Mouse (Mus musculus) spleen, postnatal 10 days (tissue): Measurements from ENCODE around the gene Slc10a7.
"Not testable (repeated sequence)": the region's sequence is repeated elsewhere in the genome, so short reads cannot be mapped to it uniquely, and the experiment has no call there.

Experiments used
- DNase-seq, 2 experiments: peaks; one replicate each; pipeline ENCODE4 v3.0.0; 2021 to 2022; ENCODE audit warnings: low spot score in 2 of 2

Gene Slc10a7

GRCm38 (mm10) chr8:78509273-78510031 is at the start of gene Slc10a7:
Slc10a7 (plus strand) TSS chr8:78509346.
- DNase-seq, result peak; percentile 77 to 89

- no peak for DNase-seq
These were observed 45.2 kb upstream of the Slc10a7 start for GRCm38 (mm10) chr8:78463941-78464340.

GRCm38 (mm10) chr8:78467889-78468288 is 41.3 kb upstream of the Slc10a7 start:
- no peak for DNase-seq

DNA sequence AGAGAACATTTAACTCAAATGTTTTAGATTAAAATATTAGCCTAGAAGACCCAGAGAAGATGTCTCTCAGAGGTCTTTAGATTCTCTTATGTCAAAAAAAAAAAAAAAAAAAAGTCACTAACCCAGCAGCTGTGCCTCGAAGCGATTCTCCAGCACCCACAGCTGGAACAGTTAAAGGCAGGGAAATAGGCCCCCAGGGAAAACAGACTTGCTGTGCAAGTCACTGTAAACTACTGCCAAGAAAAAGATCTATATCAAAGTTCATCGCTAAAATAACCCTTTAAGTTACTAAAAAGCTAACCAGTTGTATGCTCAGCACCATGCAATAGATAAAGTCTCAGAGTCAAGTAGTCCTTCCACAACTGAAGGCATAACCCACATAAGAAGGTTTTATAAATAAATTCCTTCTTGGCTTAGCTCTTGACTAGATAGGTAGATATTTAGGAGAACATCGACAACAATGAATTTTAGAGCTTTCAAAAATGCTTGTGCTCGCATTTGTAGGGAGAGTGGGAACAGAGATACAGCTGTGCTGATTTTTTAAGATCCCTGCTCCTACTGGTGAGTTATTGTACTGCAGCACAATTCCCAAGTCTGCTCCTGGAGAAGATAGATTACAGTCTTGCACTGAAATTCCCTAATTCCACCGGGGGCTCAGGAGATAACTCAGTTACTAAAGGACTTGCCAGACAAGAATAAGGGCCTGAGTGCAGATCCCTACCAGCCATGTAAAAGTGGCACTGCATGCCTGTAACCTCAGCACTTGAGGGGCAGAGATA is 31.9 kb upstream of the Slc10a7 start:
- no peak for DNase-seq

- DNase-seq, result no peak
These were observed 19.4 kb upstream of the Slc10a7 start for GRCm38 (mm10) chr8:78489733-78490132.

- DNase-seq, result no peak
These were observed 16.1 kb upstream of the Slc10a7 start for GRCm38 (mm10) chr8:78493031-78493430.

DNA sequence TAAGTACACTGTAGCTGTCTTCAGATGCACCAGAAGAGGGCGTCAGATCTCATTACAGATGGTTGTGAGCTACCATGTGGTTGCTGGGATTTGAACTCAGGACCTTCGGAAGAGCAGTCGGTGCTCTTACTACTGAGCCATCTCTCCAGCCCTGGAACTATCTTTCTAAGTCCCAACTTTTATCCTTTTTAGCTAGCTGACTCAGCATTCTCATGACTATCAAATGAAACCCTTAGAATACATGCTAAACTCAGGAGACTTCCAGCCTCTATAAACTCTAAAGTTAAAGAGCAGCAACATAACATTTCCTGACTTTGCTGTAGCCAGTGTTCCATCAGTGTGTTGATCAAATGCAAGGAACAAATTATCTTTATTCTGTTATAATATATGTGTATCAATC is 12.9 kb upstream of the Slc10a7 start:
- not testable (repeated sequence) for DNase-seq

- DNase-seq, result no peak
These were observed 6.4 kb upstream of the Slc10a7 start for GRCm38 (mm10) chr8:78502706-78503105.

DNA sequence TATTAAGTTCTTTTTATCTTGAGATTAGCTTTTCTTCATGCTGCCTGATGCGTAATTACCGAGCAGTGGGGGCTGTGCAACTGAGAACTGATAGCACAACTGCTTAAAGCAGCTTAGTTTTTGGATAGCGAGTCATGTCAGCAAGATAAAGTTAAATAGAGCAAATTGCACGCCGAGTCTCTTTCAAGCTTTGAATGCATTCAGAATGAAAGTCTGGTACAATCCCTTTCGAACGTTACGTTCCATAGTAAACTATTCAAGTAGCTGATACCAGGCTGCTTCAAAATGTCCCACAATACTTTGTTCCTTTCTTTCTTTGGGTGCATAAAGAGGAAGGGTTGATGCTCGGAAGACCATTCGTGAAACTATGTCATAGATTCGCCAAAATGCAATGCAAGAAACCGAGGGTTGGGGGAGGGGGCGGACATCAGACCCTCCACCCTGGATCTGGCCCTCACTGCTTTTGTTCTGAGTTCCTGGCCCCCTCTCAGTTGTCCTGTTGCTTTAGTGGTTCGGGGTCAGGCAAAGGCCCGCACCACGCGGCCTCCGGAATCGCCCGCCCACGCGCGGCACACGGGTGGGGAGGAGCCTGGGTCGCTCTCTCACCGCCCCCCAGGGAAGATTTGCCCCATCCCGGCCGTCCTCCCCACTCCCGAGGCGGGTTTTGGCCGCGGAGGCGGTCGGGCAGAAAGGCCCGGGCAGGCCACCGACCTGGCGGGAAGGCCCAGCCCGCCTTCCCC is 997 bp upstream of the Slc10a7 start:
- peak in 1 of 2 experiments; percentile 65 for DNase-seq

DNA sequence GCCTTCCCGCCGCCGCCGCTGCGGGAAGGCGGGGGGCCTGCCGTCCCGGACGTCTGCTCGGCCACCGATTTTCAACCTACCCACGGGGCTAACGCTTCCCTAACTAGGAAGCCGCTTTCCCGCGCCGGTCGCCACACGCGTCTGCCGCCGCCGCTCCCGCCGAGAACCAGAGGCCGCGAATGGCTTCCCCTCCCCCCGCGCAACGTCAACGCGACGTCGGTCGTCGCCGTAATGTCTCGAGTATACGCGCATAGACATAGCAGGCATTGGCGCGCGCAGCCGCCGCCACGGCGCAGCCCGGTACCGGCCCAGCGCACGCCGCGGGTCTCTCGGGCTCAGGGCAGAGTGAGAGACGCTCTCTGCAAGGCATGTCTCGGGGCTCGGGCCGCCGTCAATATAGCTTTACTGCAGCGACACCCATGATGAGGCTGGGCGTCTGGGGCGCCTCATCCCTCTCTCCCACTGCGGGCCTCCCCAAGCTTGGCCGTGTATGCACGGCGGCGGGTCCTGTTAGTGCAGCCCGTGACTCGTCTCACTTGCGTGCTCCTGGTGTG is 350 bp upstream of the Slc10a7 start, which contains the start of gene Rbmxl1:
Gene Rbmxl1 (minus strand): TSS at position 180 of the 554 bp plus-strand sequence.
- DNase-seq, result peak; percentile 92 to 96

GRCm38 (mm10) chr8:78510094-78510493 is 948 bp downstream of the Slc10a7 start:
- DNase-seq, result peak in 1 of 2 experiments; percentile 11

DNA sequence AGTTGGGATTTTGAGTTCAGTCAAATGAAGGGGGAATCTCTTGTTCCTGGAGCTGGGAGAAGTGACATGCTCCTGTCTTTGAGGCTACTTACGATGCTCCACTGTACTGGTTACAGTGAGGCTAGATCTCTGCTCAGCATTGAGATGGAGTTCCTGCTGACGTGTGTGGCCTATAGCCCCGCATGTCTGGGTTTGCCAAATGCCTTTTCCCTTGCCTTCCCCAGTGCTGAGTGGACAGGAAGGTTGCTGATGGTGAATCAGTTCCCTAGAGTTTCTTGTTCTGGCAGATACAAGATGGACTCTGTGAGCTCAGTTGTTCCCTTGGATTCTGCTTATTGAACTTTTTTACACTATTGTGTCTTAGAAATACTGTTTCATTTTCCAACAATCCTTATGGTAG is 1.8 kb downstream of the Slc10a7 start:
- DNase-seq, result no peak

- no peak for DNase-seq
These were observed 4.0 kb downstream of the Slc10a7 start for GRCm38 (mm10) chr8:78513106-78513505.

GRCm38 (mm10) chr8:78514706-78515105 is 5.6 kb downstream of the Slc10a7 start:
- no peak for DNase-seq

GRCm38 (mm10) chr8:78515132-78515531 is 6.0 kb downstream of the Slc10a7 start:
- no peak for DNase-seq

GRCm38 (mm10) chr8:78533981-78534380 is 24.8 kb downstream of the Slc10a7 start:
- no peak for DNase-seq

GRCm38 (mm10) chr8:78536716-78537115 is 27.6 kb downstream of the Slc10a7 start:
- DNase-seq, result no peak

DNA sequence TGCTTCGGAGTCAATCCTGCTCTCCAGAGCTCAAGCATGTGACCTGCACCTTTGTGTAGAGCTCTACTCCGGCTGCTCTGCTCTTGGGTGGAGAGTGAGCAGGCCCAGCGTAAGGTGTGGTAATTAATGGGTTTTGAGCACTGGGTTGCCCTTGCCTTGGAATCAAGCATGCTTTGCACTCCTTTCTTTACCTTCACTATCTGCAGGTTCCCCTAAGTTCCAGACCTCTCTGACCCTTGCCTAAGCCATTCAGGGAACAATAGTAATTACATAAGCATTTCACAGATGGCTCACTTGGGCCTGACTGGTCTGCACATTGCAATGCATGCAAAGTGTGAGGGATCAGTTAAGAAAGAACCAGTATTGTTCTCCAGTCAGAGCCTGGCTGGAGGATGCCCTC is 28.6 kb downstream of the Slc10a7 start:
- DNase-seq, result no peak

- not testable (repeated sequence) for DNase-seq
These were observed 33.5 kb downstream of the Slc10a7 start for GRCm38 (mm10) chr8:78542670-78543069.

DNA sequence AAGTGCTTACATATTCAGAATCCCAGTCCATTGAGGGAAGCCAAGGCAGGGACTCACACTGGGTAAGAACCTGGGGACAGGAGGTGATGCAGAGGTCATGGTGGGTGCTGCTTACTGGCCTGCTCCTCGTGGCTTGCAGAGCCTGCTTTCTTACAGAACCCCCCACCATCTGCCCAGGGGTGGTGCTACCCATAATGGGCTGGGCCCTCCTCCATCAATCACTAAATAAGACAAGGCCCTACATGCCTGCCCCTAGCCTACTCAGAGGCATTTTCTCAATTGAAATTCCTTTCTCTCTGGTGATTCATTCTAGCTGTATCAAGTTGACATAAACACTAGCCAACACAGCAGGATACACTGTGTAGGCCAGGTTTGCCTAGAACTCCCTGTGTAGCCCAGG is 34.5 kb downstream of the Slc10a7 start:
- DNase-seq, result no peak

- DNase-seq, result no peak
These were observed 35.4 kb downstream of the Slc10a7 start for GRCm38 (mm10) chr8:78544545-78544944.
